Mouse (Mus musculus) limb, embryonic 14.5 days (tissue): ENCODE results near the gene Stum. TPM values are rescaled to one million over a fixed set of nuclear protein-coding genes. Genes with fewer than 3 reads are reported as not detected.

Experiments
- ATAC-seq: fragments of 200-750 bp; cut with Nextera tagmentation; 2 replicates; pipeline ENCODE4 v1.8.0; 2017; ENCODE audit warnings: low read depth, moderate number of reproducible peaks, moderate TSS enrichment; ENCODE audit not compliant: low FRiP score
- DNase-seq: peaks from one replicate; pipeline ENCODE4 v3.0.0-alpha.2; 2015; ENCODE audit warnings: low spot score
- H3K27ac ChIP-seq: fragments of 300-500 bp; sonication (generic); replicated peaks from 2 replicates; pipeline ENCODE4 v1.5.1; 2014; ENCODE audit warnings: low read depth, mild to moderate bottlenecking, low read length, moderate library complexity, mixed read lengths
- H3K27me3 ChIP-seq: fragments of 300-500 bp; sonication (generic); 2 replicates; pipeline ENCODE4 v1.6.1; 2014; ENCODE audit warnings: low read length, mixed read lengths; ENCODE audit not compliant: control insufficient read depth, insufficient read depth
- H3K36me3 ChIP-seq: fragments of 300-500 bp; sonication (generic); 2 replicates; pipeline ENCODE4 v1.6.1; 2014; ENCODE audit warnings: mild to moderate bottlenecking, low read length, moderate library complexity, mixed read lengths; ENCODE audit not compliant: control insufficient read depth, insufficient read depth
- H3K4me1 ChIP-seq: fragments of 300-500 bp; sonication (generic); 2 replicates; pipeline ENCODE4 v1.6.1; 2014; ENCODE audit warnings: antibody characterized with exemption, low read length, mixed read lengths; ENCODE audit not compliant: control insufficient read depth, insufficient read depth
- H3K4me2 ChIP-seq: fragments of 300-500 bp; sonication (generic); replicated peaks from 2 replicates; pipeline ENCODE4 v1.6.1; 2014; ENCODE audit warnings: low read depth, mild to moderate bottlenecking, low read length, moderate library complexity; ENCODE audit not compliant: severe bottlenecking
- H3K4me3 ChIP-seq: fragments of 300-500 bp; sonication (generic); replicated peaks from 2 replicates; pipeline ENCODE4 v1.5.1; 2014; ENCODE audit warnings: low read length
- H3K9ac ChIP-seq: fragments of 300-500 bp; sonication (generic); 2 replicates; pipeline ENCODE4 v1.6.1; 2014; ENCODE audit warnings: mild to moderate bottlenecking, low read depth, low read length, moderate library complexity; ENCODE audit not compliant: severe bottlenecking
- H3K9me3 ChIP-seq: fragments of 300-500 bp; sonication (generic); 2 replicates; pipeline ENCODE4 v1.6.1; 2016; ENCODE audit warnings: low read length; ENCODE audit not compliant: control insufficient read depth
- POLR2A ChIP-seq: fragments of 200-500 bp; IDR thresholded peaks from 2 replicates; pipeline ENCODE4 v1.8.0; 2012; ENCODE audit warnings: inconsistent platforms, mild to moderate bottlenecking, moderate library complexity, borderline replicate concordance; ENCODE audit not compliant: insufficient read depth, insufficient read length; ENCODE audit errors: extremely low read depth
- WGBS: fragments of 180-500 bp; shearing (Covaris S2); extraction: QIAGEN DNeasy Blood & Tissue Kit; methylation state at CpG from one replicate; pipeline ENCODE4 v1.1.7; 2014; 5-methylcytosine and 5-hydroxymethylcytosine counted together
- polyA plus RNA-seq, 2 experiments: library from polyadenylated mRNA; depleted of rRNA in 1 of 2; stranded (reverse) in 1 of 2; unstranded in 1 of 2; fragments of >200 nt; fragmentation: Nextera tagmentation in 1 of 2; extraction: Ambion mirVana in 1 of 2; gene quantifications; 2 replicates each; pipeline versions ENCODE4 v1.2.1 to v1.2.3; 2012 to 2014

The Stum gene
- polyA plus RNA-seq, 2 experiments, result 5.8 to 6.3 TPM

GRCm38 (mm10) chr1:180481331-180481730 lies 2.0 kb downstream of the Stum start:
- Histone ChIP-seq H3K9me3 (no peaks in the 10 kb centered on the region), H3K4me1 (peaks cover 15% of the 10 kb centered on the region), H3K9ac (no peak overlapping the region), H3K36me3 (no peaks in the 10 kb centered on the region), H3K27me3 (peaks cover 29% of the 10 kb centered on the region), H3K27ac (no peak overlapping the region), H3K4me3 (no peak overlapping the region), H3K4me2 (no peak overlapping the region)
- WGBS, result 54% methylated on average over 8 of the region's 8 CpGs
- no peak for DNase-seq
- no peak for TF ChIP-seq POLR2A
- no peak for ATAC-seq

DNA sequence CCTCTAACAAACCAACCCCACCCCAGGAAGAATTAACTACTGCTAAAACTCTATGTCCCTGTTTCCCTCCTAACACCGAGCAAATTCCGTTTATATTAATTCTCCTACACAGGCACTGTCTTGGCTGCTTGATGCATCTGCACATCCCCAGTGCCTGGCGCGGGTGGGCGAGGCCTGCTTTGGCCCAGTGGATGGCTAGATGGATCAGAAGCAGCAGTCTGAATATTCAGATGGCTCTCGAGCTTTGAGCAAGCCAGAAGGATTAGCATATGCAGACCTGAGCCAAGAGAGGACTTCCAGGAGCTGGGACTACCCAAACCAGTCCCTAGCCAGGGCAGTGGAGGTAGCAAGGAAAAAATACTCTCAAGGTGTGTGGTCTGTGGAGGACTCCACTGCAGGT lies 3.0 kb downstream of the Stum start:
- no peaks in the 10 kb centered on the region for H3K9me3 ChIP-seq
- H3K9ac ChIP-seq, result no peak overlapping the region
- H3K27me3 ChIP-seq, result peaks cover 29% of the 10 kb centered on the region
- H3K4me2 ChIP-seq, result no peak overlapping the region
- ATAC-seq (no peak), DNase-seq (no peak)
- no peak overlapping the region for H3K4me3 ChIP-seq
- TF ChIP-seq POLR2A, result no peak
- H3K36me3 ChIP-seq, result no peaks in the 10 kb centered on the region
- WGBS, result 38% methylated on average over 6 of the region's 6 CpGs
- peaks cover 15% of the 10 kb centered on the region for H3K4me1 ChIP-seq
- no peak overlapping the region for H3K27ac ChIP-seq

- Histone ChIP-seq H3K9me3 (no peaks in the 10 kb centered on the region), H3K9ac (no peak overlapping the region), H3K4me1 (no peaks in the 10 kb centered on the region), H3K36me3 (no peaks in the 10 kb centered on the region), H3K4me3 (no peak overlapping the region), H3K27ac (no peak overlapping the region), H3K4me2 (no peak overlapping the region), H3K27me3 (no peaks in the 10 kb centered on the region)
- TF ChIP-seq POLR2A, result no peak
- ATAC-seq (no peak), DNase-seq (no peak)
These were observed 9.7 kb downstream of the Stum start for GRCm38 (mm10) chr1:180473566-180473965.

- H3K9ac ChIP-seq, result no peak overlapping the region
- no peak for DNase-seq
- H3K4me3 ChIP-seq, result no peak overlapping the region
- no peaks in the 10 kb centered on the region for H3K9me3 ChIP-seq
- ATAC-seq, result no peak
- no peak overlapping the region for H3K27ac ChIP-seq
- H3K4me2 ChIP-seq, result no peak overlapping the region
- H3K27me3 ChIP-seq, result no peaks in the 10 kb centered on the region
- H3K4me1 ChIP-seq, result no peaks in the 10 kb centered on the region
- H3K36me3 ChIP-seq, result no peaks in the 10 kb centered on the region
- 91% methylated on average over 4 of the region's 4 CpGs for WGBS
- TF ChIP-seq POLR2A, result no peak
These were observed 15.3 kb downstream of the Stum start for GRCm38 (mm10) chr1:180468004-180468403.

DNA sequence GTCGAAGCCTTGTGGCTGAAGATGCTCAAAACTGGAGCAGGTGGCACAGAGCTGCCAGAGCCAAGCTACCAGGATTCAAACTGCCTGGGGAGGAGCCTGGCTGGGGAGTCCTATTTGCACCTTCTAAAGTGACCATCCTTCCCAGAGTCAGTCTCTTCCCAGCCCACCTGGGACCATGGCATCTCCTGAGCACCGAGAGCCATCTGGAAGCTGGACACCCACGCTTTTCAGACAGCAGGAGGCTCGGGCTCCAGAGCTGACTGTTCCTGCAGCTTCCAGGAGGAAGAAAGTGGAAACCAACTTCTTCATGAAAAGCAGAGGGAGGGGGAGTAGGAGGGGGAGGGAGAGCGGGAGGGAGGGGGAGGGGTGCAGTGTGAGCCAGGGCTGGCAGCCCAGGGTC lies 17.7 kb downstream of the Stum start:
- Histone ChIP-seq H3K27me3 (no peaks in the 10 kb centered on the region), H3K4me2 (no peak overlapping the region), H3K4me3 (no peak overlapping the region), H3K9ac (no peak overlapping the region), H3K4me1 (no peaks in the 10 kb centered on the region), H3K9me3 (no peaks in the 10 kb centered on the region), H3K36me3 (no peaks in the 10 kb centered on the region), H3K27ac (no peak overlapping the region)
- 66% methylated on average over 5 of the region's 5 CpGs for WGBS
- DNase-seq, result no peak
- ATAC-seq, result no peak
- TF ChIP-seq POLR2A, result no peak

GRCm38 (mm10) chr1:180464357-180464756 lies 18.9 kb downstream of the Stum start:
- Histone ChIP-seq H3K4me1 (no peaks in the 10 kb centered on the region), H3K9ac (no peak overlapping the region), H3K4me3 (no peak overlapping the region), H3K36me3 (no peaks in the 10 kb centered on the region), H3K4me2 (no peak overlapping the region), H3K9me3 (no peaks in the 10 kb centered on the region), H3K27ac (no peak overlapping the region), H3K27me3 (no peaks in the 10 kb centered on the region)
- 68% methylated on average over 5 of the region's 5 CpGs for WGBS
- TF ChIP-seq POLR2A, result no peak
- DNase-seq, result no peak
- ATAC-seq, result no peak
